Mouse (Mus musculus): ENCODE data around the gene Gpr146.

Gene Gpr146

GRCm38 (mm10) chr5:139399991-139400390 lies 22.5 kb downstream of the Gpr146 start:
- DNase-seq (ENCODE audit: low spot score): no peak

- no peak for DNase-seq (ENCODE audit: low spot score)
These were observed 24.6 kb downstream of the Gpr146 start for GRCm38 (mm10) chr5:139402106-139402505.

GRCm38 (mm10) chr5:139403692-139404260 lies 26.3 kb downstream of the Gpr146 start:
- DNase-seq (ENCODE audit: low spot score): no peak

GRCm38 (mm10) chr5:139404801-139405401 lies 27.4 kb downstream of the Gpr146 start, which contains the start of gene C130050O18Rik:
Gene C130050O18Rik, plus strand, starts transcription at chr5:139405280.
- DNase-seq (ENCODE audit: low spot score): no peak

GRCm38 (mm10) chr5:139405478-139405877 lies 28.0 kb downstream of the Gpr146 start:
- DNase-seq (ENCODE audit: low spot score): no peak

- DNase-seq (ENCODE audit: low spot score): no peak
These were observed 28.5 kb downstream of the Gpr146 start for GRCm38 (mm10) chr5:139405953-139406352.

- DNase-seq (ENCODE audit: low spot score): peak; percentile 54
These were observed 29.8 kb downstream of the Gpr146 start for GRCm38 (mm10) chr5:139407121-139407885.

- DNase-seq (ENCODE audit: low spot score): no peak
These were observed 31.0 kb downstream of the Gpr146 start for GRCm38 (mm10) chr5:139408511-139408910.

GRCm38 (mm10) chr5:139409412-139409811 lies 31.9 kb downstream of the Gpr146 start:
- DNase-seq (ENCODE audit: low spot score): peak; percentile 83

GRCm38 (mm10) chr5:139410056-139410455 lies 32.6 kb downstream of the Gpr146 start:
- no peak for DNase-seq (ENCODE audit: low spot score)

GRCm38 (mm10) chr5:139411117-139411516 lies 33.6 kb downstream of the Gpr146 start:
- no peak for DNase-seq (ENCODE audit: low spot score)

- peak; percentile 66 for DNase-seq (ENCODE audit: low spot score)
These were observed 34.3 kb downstream of the Gpr146 start for GRCm38 (mm10) chr5:139411665-139412314.

- no peak for DNase-seq (ENCODE audit: low spot score)
These were observed 36.0 kb downstream of the Gpr146 start for GRCm38 (mm10) chr5:139413545-139413944.

- DNase-seq (ENCODE audit: low spot score): no peak
These were observed 37.5 kb downstream of the Gpr146 start for GRCm38 (mm10) chr5:139415001-139415400.

- DNase-seq (ENCODE audit: low spot score): no peak
These were observed 39.4 kb downstream of the Gpr146 start for GRCm38 (mm10) chr5:139416942-139417341.

- no peak for DNase-seq (ENCODE audit: low spot score)
These were observed 40.0 kb downstream of the Gpr146 start for GRCm38 (mm10) chr5:139417480-139417879.

- no peak for DNase-seq (ENCODE audit: low spot score)
These were observed 40.6 kb downstream of the Gpr146 start for GRCm38 (mm10) chr5:139418110-139418509.

GRCm38 (mm10) chr5:139418633-139419032 lies 41.1 kb downstream of the Gpr146 start:
- no peak for DNase-seq (ENCODE audit: low spot score)

GRCm38 (mm10) chr5:139423026-139423865 lies 45.7 kb downstream of the Gpr146 start, which contains the start of gene Gper1:
Gene Gper1, plus strand, starts transcription at chr5:139423151.
- DNase-seq (ENCODE audit: low spot score): peak; percentile 83

- no peak for DNase-seq (ENCODE audit: low spot score)
These were observed 47.7 kb downstream of the Gpr146 start for GRCm38 (mm10) chr5:139425198-139425597.

- DNase-seq (ENCODE audit: low spot score): no peak
These were observed 49.5 kb downstream of the Gpr146 start for GRCm38 (mm10) chr5:139427001-139427400.

GRCm38 (mm10) chr5:139427989-139428388 lies 50.5 kb downstream of the Gpr146 start:
- no peak for DNase-seq (ENCODE audit: low spot score)

Data from MN1 (cell line).